Mouse (Mus musculus) forebrain, embryonic 11.5 days (tissue): ENCODE measurements at regions not wholly inside any gene's neighbourhood (a gene's known extent, or its start where the extent isn't known, plus 50 kb on each side); places are given as distances from the start of the nearest gene placed in this dataset.

Source experiments
- ATAC-seq: fragments of 200-750 bp; cut with Nextera tagmentation; replicated peaks from 2 replicates; pipeline ENCODE4 v1.8.0; 2017; ENCODE audit warnings: moderate TSS enrichment; ENCODE audit not compliant: low FRiP score
- DNase-seq: peaks from one replicate; pipeline ENCODE4 v3.0.0-alpha.2; 2017; ENCODE audit warnings: low spot score
- H3K27ac ChIP-seq: fragments of 300-500 bp; sonication (generic); 2 replicates; pipeline ENCODE4 v1.5.1; 2014; ENCODE audit warnings: low read depth, low read length
- H3K27me3 ChIP-seq: fragments of 300-500 bp; sonication (generic); 2 replicates; pipeline ENCODE4 v1.6.1; 2014; ENCODE audit warnings: mild to moderate bottlenecking, low read length, mixed read lengths; ENCODE audit not compliant: control insufficient read depth, insufficient read depth
- H3K36me3 ChIP-seq: fragments of 300-500 bp; sonication (generic); 2 replicates; pipeline ENCODE4 v1.6.1; 2014; ENCODE audit warnings: mild to moderate bottlenecking, low read length, moderate library complexity, mixed read lengths; ENCODE audit not compliant: control insufficient read depth, insufficient read depth
- H3K4me1 ChIP-seq: fragments of 300-500 bp; sonication (generic); replicated peaks from 2 replicates; pipeline ENCODE4 v1.6.1; 2014; ENCODE audit warnings: low read length, mixed read lengths; ENCODE audit not compliant: control insufficient read depth, insufficient read depth
- H3K4me2 ChIP-seq: fragments of 300-500 bp; sonication (generic); 2 replicates; pipeline ENCODE4 v1.6.1; 2014; ENCODE audit warnings: low read depth, mild to moderate bottlenecking, low read length, moderate library complexity, mixed read lengths; ENCODE audit not compliant: severe bottlenecking
- H3K4me3 ChIP-seq: fragments of 300-500 bp; sonication (generic); 2 replicates; pipeline ENCODE4 v1.5.1; 2014; ENCODE audit warnings: low read depth, low read length
- H3K9ac ChIP-seq: fragments of 300-500 bp; sonication (generic); 2 replicates; pipeline ENCODE4 v1.6.1; 2014; ENCODE audit warnings: low read length
- H3K9me3 ChIP-seq: fragments of 300-500 bp; sonication (generic); 2 replicates; pipeline ENCODE4 v1.6.1; 2016; ENCODE audit warnings: low read length, mixed read lengths; ENCODE audit not compliant: control insufficient read depth
- WGBS: fragments of 180-500 bp; shearing (Covaris S2); extraction: QIAGEN DNeasy Blood & Tissue Kit; methylation state at CpG from one replicate; pipeline ENCODE4 v1.1.7; 2014; 5-methylcytosine and 5-hydroxymethylcytosine counted together

DNA sequence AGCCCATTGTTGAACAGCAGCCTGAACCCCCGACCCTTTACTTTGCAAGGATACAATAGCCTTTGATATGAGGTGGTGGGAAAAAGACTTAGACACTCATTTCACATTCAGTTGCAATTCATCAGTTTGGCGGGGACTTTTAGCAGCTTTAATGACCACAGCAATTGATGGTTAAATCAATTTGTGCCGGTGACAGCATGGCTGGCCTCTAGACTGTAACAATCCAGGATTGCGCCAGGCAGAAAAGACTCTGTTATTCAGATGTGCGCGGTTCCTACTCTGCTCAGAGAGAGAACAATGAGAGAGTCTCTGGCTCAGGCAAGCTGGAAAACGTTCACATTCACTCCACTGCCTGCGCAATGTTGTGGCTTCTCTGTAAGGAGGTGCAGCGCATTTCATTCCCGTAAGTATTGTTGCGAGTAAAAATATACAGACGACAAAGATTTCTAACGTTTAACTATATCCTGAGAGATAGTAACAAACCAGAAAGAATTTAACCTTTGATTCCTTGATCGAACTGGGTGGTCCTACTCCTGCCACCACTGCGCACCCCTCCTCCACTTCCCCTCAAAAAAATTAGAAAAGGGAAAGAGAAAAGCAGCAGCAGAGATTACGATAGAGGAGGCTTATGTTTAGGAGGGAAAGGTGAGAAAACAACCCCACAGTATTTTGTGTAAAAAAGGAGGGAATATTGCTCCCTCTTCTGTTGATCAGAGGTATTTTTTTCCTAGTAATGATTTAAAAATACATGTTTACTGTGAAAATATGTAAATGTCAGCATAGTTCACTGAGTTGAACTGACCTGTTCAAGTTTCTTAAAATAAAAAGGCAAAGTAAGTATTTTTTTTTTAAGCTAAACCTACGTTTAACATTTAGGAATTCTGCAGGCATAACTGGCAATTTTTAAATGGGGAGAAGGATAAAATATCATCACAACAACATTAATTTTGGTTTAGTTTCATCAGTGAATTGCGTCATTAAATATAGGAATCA, 267.6 kb downstream of the Rfpl4b start:
- peak overlapping the region; percentile 1 for H3K4me3 ChIP-seq
- H3K4me2 ChIP-seq, result peak overlapping the region; percentile 40; the same call in 1 of the 2 replicates
- H3K27me3 ChIP-seq, result no peaks in the 10 kb centered on the region
- H3K36me3 ChIP-seq, result no peaks in the 10 kb centered on the region
- peak; percentile 81 for DNase-seq
- H3K4me1 ChIP-seq, result no peaks in the 10 kb centered on the region; the same call in 1 of the 2 replicates
- H3K9ac ChIP-seq, result no peak overlapping the region; the same call in 1 of the 2 replicates
- ATAC-seq, result peak; percentile 96
- peak overlapping the region; percentile 87 for H3K27ac ChIP-seq
- 4% methylated on average over 18 of the region's 18 CpGs for WGBS
- H3K9me3 ChIP-seq, result no peaks in the 10 kb centered on the region

DNA sequence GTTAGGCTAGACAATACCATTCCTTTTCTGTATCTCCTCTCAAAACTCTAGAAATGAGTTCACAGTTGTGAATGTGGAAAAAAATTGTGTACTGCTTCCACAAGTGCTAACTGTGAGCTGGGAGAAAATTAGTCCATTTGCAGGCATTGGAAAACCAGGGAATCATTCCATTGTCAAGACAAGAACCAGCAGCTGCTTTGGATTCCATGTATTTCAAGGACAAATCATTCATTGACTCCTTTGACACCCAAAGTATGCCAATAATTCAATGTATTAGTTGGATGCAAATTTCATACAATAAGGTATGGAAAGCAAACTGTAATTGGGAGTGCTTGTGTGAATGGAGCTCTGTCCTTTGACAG, 268.3 kb downstream of the Rfpl4b start:
- no peaks in the 10 kb centered on the region for H3K27me3 ChIP-seq
- no peak overlapping the region for H3K4me2 ChIP-seq
- no peak overlapping the region for H3K9ac ChIP-seq
- H3K36me3 ChIP-seq, result no peaks in the 10 kb centered on the region
- no peak overlapping the region for H3K4me3 ChIP-seq
- ATAC-seq, result no peak
- no peak for DNase-seq
- peak overlapping the region; percentile 87 for H3K27ac ChIP-seq
- H3K4me1 ChIP-seq, result no peaks in the 10 kb centered on the region; the same call in 1 of the 2 replicates
- no peaks in the 10 kb centered on the region for H3K9me3 ChIP-seq

DNA sequence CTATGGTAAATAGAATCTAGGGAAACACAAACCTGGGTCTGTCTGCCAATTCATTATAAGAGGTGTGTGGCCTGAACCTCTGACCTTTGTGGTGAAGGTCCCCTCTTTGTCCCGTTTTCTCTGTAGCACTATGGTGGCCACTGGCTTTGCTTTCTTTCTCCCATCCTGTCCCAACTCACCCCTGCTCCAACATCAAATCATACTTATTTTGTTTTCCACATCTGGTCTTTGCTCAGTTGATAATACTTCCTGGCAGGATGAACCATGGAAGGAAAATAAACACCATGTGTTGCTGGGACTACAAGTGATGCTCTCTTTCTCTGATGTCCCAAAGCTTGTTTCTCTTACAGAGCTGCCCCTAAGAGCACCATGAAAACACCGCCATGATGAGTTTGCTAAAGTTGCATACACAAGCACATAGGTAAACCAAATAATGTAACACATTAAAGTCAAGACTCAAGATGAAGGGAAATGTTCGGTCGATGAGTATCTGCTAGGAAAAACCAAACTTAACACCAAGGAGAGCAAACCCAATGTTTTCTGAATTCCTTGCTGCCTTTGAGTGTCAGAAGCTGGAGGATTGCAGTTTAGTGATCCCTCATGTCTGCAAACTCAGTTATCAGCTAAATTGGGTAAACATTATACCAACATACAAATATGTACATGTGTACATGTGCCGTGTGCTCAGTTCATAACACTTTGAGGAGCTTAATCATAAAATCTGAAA, 269.1 kb downstream of the Rfpl4b start:
- H3K9me3 ChIP-seq, result no peaks in the 10 kb centered on the region
- H3K4me3 ChIP-seq, result no peak overlapping the region
- no peaks in the 10 kb centered on the region for H3K36me3 ChIP-seq
- H3K27me3 ChIP-seq, result no peaks in the 10 kb centered on the region
- H3K4me2 ChIP-seq, result no peak overlapping the region
- no peak overlapping the region for H3K9ac ChIP-seq
- peak overlapping the region; percentile 82 for H3K27ac ChIP-seq
- WGBS, result 76% methylated on average over 5 of the region's 5 CpGs
- DNase-seq (no peak), ATAC-seq (no peak)
- H3K4me1 ChIP-seq, result no peaks in the 10 kb centered on the region; the same call in 1 of the 2 replicates

DNA sequence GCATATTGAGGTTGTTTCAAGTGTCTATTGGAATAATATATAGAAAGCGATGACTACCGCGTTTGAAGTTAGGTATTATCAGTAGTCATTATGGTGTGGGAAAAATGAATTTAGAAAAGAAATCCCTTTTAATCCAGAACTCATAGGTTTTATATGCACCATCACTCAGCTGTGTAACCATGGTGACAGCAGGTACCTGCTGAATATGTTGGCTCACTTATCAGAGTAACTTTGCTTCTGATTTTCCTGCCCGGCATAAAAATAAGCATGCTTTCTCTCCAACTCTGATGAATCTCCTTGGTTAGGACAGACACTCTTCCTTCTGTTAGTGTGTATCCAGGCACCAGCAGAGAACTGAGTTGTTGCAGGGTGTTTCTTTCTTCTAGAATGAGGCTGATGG, 281.5 kb downstream of the Rfpl4b start:
- Histone ChIP-seq H3K9ac (no peak overlapping the region), H3K9me3 (no peaks in the 10 kb centered on the region), H3K4me2 (no peak overlapping the region), H3K4me3 (no peak overlapping the region), H3K27ac (no peak overlapping the region), H3K4me1 (no peaks in the 10 kb centered on the region), H3K36me3 (no peaks in the 10 kb centered on the region), H3K27me3 (no peaks in the 10 kb centered on the region)
- 93% methylated on average over 4 of the region's 4 CpGs for WGBS
- ATAC-seq, result no peak
- no peak for DNase-seq

DNA sequence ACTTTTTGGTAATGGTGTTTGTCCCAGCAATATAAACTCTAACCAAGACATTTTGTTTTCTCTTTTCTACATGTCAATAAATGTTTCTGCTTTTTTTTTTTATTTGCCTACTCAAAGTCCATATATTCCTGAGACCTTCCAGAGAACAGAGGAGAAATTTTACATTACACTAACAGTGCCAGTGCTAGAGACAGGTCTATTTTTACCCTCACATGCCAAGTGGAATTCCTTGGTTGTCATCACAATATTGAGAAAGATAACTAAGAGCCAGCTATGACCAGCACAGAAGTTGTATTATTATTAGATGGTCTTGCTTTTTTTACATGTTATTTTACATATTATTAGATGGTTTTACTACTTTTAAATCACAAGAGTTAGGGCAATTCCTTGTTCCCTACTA, 282.8 kb downstream of the Rfpl4b start:
- H3K9me3 ChIP-seq, result no peaks in the 10 kb centered on the region
- no peaks in the 10 kb centered on the region for H3K4me1 ChIP-seq
- H3K4me3 ChIP-seq, result no peak overlapping the region
- ATAC-seq, result no peak
- DNase-seq, result no peak
- H3K36me3 ChIP-seq, result no peaks in the 10 kb centered on the region
- H3K9ac ChIP-seq, result no peak overlapping the region
- no peaks in the 10 kb centered on the region for H3K27me3 ChIP-seq
- no peak overlapping the region for H3K4me2 ChIP-seq
- H3K27ac ChIP-seq, result no peak overlapping the region

DNA sequence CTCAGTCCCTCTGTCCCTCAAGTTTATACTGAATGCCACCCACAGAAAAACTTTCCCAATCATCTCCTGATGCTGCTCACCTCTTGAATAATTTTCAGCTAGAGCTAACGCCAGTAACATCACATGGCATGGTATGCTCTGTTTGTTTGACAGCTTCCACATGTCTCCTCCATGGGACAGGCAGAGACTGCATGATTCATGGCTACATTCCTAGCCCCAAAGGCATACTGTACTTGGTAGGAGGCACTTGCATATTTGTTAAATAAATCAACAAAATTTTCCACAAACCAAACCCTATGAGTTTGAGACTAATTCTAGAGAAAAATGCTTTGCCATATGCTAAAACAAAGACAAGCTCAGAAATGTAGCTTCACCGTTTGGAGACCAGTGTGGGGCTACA, 304.9 kb downstream of the Rfpl4b start:
- Histone ChIP-seq H3K9ac (no peak overlapping the region), H3K27ac (no peak overlapping the region), H3K36me3 (no peaks in the 10 kb centered on the region), H3K4me3 (no peak overlapping the region), H3K9me3 (no peaks in the 10 kb centered on the region), H3K4me2 (no peak overlapping the region), H3K4me1 (no peaks in the 10 kb centered on the region), H3K27me3 (no peaks in the 10 kb centered on the region)
- no peak for ATAC-seq
- WGBS, result 77% methylated on average over 2 of the region's 2 CpGs
- DNase-seq, result no peak
